Mouse (Mus musculus): ENCODE results near the gene Sf3b6. TPM values are rescaled to one million over a fixed set of nuclear protein-coding genes. Genes with fewer than 3 reads are reported as not detected.

Sf3b6 gene
- polyA plus RNA-seq, 1 experiment = 175 TPM

Other genes with a start within 250 kb of the Sf3b6 start
- 38.3 and 43.5 TPM in 2 replicates for gene Itsn2, start 224.9 kb upstream of the Sf3b6 start, polyA plus RNA-seq (2012; rRNA removed)
- not detected in 2 replicates for gene Gm3625, start 224.6 kb upstream of the Sf3b6 start, polyA plus RNA-seq (2012; rRNA removed)
- gene Fam228a, start 79.1 kb upstream of the Sf3b6 start, polyA plus RNA-seq (2012; rRNA removed) = 0.34 and 0.59 TPM in 2 replicates
- 0.70 and 0.99 TPM in 2 replicates for gene Pfn4, start 48.5 kb upstream of the Sf3b6 start, polyA plus RNA-seq (2012; rRNA removed)
- gene Fam228b, start 48.3 kb upstream of the Sf3b6 start, polyA plus RNA-seq (2012; rRNA removed) = 1.5 and 2.6 TPM in 2 replicates
- gene Fkbp1b, start 24.0 kb downstream of the Sf3b6 start, polyA plus RNA-seq (2012; rRNA removed) = 9.5 and 9.8 TPM in 2 replicates
- gene Wdcp, start 25.8 kb downstream of the Sf3b6 start, polyA plus RNA-seq (2012; rRNA removed) = 8.4 and 8.9 TPM in 2 replicates
- 1.1 TPM in 2 replicates for gene Mfsd2b, start 56.8 kb downstream of the Sf3b6 start, polyA plus RNA-seq (2012; rRNA removed)
- gene Ubxn2a, start 90.2 kb downstream of the Sf3b6 start, polyA plus RNA-seq (2012; rRNA removed) = 16.2 and 19.0 TPM in 2 replicates
- gene Atad2b, start 99.8 kb downstream of the Sf3b6 start, polyA plus RNA-seq (2012; rRNA removed) = 7.8 and 8.2 TPM in 2 replicates